Mouse (Mus musculus): Measurements from ENCODE around the gene Urb2. TPM values are rescaled to one million over a fixed set of nuclear protein-coding genes. Genes with fewer than 3 reads are reported as not detected.
A peak's percentile ranks its signal among the peaks of the same experiment; 100 is the strongest.

Gene Urb2
- polyA plus RNA-seq, 1 experiment from 2014 or later = 6.7 TPM

DNA sequence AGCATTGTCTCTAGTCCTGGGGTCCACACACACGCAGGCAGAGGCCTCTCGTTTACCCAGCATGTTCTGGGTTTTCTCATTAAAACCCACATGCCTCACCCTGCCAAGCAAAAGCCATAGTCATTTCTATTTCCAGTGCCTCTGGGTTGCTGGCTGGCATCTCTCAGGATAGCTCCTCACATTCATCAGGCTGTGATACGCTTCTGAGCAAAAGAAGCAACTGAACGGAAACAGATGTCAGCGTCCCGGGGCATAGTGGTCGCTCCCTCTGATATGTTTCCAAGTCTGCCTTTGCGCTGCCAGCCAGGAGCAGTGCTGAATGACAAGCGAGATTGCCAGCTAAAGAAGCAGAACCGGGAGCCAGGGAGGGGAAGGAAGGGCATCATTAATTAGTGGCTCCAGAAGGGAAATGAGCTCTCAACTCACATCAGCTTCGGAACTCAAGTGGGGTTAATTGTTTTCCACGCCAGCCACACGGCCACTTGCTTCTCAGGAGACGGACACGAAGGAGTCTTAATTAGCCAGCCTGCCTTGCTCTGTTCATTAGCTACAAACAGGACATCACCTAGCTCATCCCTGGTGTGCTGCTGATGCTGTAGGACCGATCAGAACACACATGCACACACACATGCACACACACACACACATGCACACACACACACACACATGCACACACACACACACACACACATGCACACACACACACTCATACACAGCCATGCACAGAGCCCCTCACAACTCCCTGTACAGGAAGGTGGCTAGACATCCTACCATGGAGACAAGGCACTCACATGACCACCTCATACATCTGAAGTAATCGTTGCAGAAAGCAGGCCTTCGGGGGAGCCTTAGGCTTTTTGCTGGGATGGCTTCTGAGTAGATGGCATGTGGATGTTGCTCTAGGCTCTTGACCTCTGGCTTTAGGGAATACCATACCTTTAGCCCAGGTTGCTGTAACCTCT lies 49.3 kb downstream of the Urb2 start:
- WGBS = 31% methylated on average over 18 of the region's 18 CpGs
- Histone ChIP-seq H3K4me3 (ENCODE audit: low read depth, low read length) (no peak overlapping the region), H3K9ac (replicated peaks; ENCODE audit: low read length) (peak overlapping the region; percentile 22; the same call in 1 of the 2 replicates), H3K9me3 (replicated peaks; ENCODE audit: control insufficient read depth, low read length) (no peaks in the 10 kb centered on the region), H3K27me3 (ENCODE audit: control insufficient read depth, insufficient read depth, low read length) (no peaks in the 10 kb centered on the region), H3K27ac (replicated peaks; ENCODE audit: low read depth, low read length) (no peak overlapping the region; the same call in 1 of the 2 replicates), H3K4me2 (ENCODE audit: low read depth, low read length) (no peak overlapping the region; the same call in 1 of the 2 replicates), H3K36me3 (replicated peaks; ENCODE audit: control insufficient read depth, insufficient read depth, low read depth, low read length) (no peaks in the 10 kb centered on the region), H3K4me1 (ENCODE audit: control insufficient read depth, insufficient read depth, low read length) (0 out of 2 replicates have a peak, but pooled peaks cover 2% of the 10 kb centered on the region)
- ATAC-seq (replicated peaks; ENCODE audit: insufficient number of reproducible peaks, low FRiP score, low TSS enrichment, low read depth) = no peak
- DNase-seq (ENCODE audit: low spot score) = peak; percentile 72

DNA sequence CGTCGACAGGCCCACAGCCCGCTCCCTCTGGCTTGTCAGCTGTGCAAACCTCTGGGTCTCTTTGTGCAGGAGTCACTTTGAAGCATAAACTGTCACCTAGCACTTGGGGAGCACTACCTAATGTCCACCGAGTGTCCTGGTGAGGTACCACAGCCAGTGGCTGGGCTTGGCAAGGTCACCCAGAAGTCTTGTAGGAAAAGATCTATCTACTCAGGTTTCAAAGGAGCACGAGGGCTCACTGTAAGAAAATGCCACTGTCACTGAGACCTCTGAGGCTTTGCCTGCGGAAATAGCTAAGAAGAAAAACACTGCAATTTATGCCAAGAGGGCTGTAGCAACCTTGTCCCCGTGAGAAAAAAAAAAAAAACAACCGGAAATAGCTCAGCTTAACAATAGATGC lies 54.7 kb downstream of the Urb2 start:
- H3K36me3 ChIP-seq (replicated peaks; ENCODE audit: control insufficient read depth, insufficient read depth, low read depth, low read length) = no peaks in the 10 kb centered on the region
- H3K4me2 ChIP-seq (ENCODE audit: low read depth, low read length) = no peak overlapping the region
- ATAC-seq (replicated peaks; ENCODE audit: insufficient number of reproducible peaks, low FRiP score, low TSS enrichment, low read depth) = no peak
- no peak overlapping the region for H3K27ac ChIP-seq (replicated peaks; ENCODE audit: low read depth, low read length)
- no peaks in the 10 kb centered on the region for H3K27me3 ChIP-seq (ENCODE audit: control insufficient read depth, insufficient read depth, low read length)
- no peak for DNase-seq (ENCODE audit: low spot score)
- no peaks in the 10 kb centered on the region for H3K9me3 ChIP-seq (replicated peaks; ENCODE audit: control insufficient read depth, low read length)
- H3K9ac ChIP-seq (replicated peaks; ENCODE audit: low read length) = no peak overlapping the region
- 45% methylated on average over 8 of the region's 8 CpGs for WGBS
- H3K4me1 ChIP-seq (ENCODE audit: control insufficient read depth, insufficient read depth, low read length) = no peaks in the 10 kb centered on the region
- no peak overlapping the region for H3K4me3 ChIP-seq (ENCODE audit: low read depth, low read length)

DNA sequence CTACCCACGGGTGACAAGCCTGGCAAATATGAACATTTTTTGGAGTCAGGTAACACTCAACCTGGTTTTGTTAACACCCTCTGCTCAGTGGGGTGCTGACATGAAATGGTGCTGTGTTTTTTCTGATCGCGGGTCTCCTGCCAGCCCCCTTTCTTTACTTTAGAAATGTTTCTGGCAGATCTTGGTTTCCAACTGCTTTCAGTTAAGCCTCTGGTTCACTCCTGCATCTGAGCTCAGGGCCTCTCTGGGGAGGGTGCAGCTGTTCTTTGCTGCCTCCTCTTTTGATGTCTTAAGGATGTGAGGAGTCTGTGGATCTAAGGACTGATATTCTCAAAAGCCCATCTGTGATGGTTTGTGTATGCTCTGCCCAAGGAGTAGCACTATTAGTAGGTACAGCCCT lies 55.1 kb downstream of the Urb2 start:
- WGBS = 51% methylated on average over 3 of the region's 3 CpGs
- H3K9me3 ChIP-seq (replicated peaks; ENCODE audit: control insufficient read depth, low read length) = no peaks in the 10 kb centered on the region
- H3K36me3 ChIP-seq (replicated peaks; ENCODE audit: control insufficient read depth, insufficient read depth, low read depth, low read length) = no peaks in the 10 kb centered on the region
- H3K4me3 ChIP-seq (ENCODE audit: low read depth, low read length) = no peak overlapping the region
- no peaks in the 10 kb centered on the region for H3K4me1 ChIP-seq (ENCODE audit: control insufficient read depth, insufficient read depth, low read length)
- DNase-seq (ENCODE audit: low spot score) (peak; percentile 25), ATAC-seq (replicated peaks; ENCODE audit: insufficient number of reproducible peaks, low FRiP score, low TSS enrichment, low read depth) (no peak)
- no peak overlapping the region for H3K9ac ChIP-seq (replicated peaks; ENCODE audit: low read length)
- H3K4me2 ChIP-seq (ENCODE audit: low read depth, low read length) = no peak overlapping the region
- no peak overlapping the region for H3K27ac ChIP-seq (replicated peaks; ENCODE audit: low read depth, low read length)
- H3K27me3 ChIP-seq (ENCODE audit: control insufficient read depth, insufficient read depth, low read length) = no peaks in the 10 kb centered on the region

DNA sequence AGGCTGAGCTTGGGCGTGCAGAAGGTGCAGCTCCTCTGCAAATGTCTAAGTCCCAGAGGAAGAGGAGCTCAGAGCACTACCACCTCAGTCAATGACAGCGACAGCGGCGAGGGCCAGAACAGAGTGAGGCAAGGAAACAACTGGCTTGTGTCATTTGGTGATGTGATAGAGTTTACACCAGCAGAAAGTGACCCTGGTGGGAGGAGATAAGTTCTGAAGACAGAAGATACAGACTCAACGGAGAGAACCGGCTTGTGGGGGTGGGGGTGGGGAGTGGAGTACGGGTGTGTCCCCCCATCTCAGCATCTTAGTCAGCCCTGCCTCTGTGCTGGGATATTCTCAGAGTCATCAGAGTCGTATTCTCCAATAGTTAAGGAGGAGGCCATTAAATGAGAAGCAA lies 56.1 kb downstream of the Urb2 start:
- H3K9ac ChIP-seq (replicated peaks; ENCODE audit: low read length) = no peak overlapping the region
- ATAC-seq (replicated peaks; ENCODE audit: insufficient number of reproducible peaks, low FRiP score, low TSS enrichment, low read depth) = no peak
- H3K4me2 ChIP-seq (ENCODE audit: low read depth, low read length) = no peak overlapping the region
- no peaks in the 10 kb centered on the region for H3K27me3 ChIP-seq (ENCODE audit: control insufficient read depth, insufficient read depth, low read length)
- H3K4me3 ChIP-seq (ENCODE audit: low read depth, low read length) = no peak overlapping the region
- no peak overlapping the region for H3K27ac ChIP-seq (replicated peaks; ENCODE audit: low read depth, low read length)
- no peaks in the 10 kb centered on the region for H3K36me3 ChIP-seq (replicated peaks; ENCODE audit: control insufficient read depth, insufficient read depth, low read depth, low read length)
- no peaks in the 10 kb centered on the region for H3K4me1 ChIP-seq (ENCODE audit: control insufficient read depth, insufficient read depth, low read length)
- H3K9me3 ChIP-seq (replicated peaks; ENCODE audit: control insufficient read depth, low read length) = no peaks in the 10 kb centered on the region
- 82% methylated on average over 8 of the region's 8 CpGs for WGBS
- no peak for DNase-seq (ENCODE audit: low spot score)

DNA sequence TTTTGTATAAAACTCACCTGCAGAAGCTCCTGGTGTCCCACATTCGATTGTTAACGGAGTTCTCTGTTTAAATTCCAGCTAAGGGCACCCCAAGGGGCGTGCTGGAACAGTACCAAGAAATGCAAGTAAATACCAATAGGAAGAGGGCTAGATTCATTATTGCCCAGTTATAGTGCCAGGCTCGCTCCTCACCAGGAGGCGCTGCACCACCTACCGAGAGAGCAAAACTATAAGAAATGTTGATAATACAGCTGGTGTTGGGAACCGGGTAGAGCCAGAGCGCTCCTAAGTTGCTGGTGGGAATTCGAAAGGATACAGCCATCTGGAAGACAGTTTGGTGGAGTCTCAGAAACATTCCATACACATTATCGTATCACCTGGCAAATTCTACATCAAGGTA lies 56.7 kb downstream of the Urb2 start:
- Histone ChIP-seq H3K36me3 (replicated peaks; ENCODE audit: control insufficient read depth, insufficient read depth, low read depth, low read length) (no peaks in the 10 kb centered on the region), H3K4me1 (ENCODE audit: control insufficient read depth, insufficient read depth, low read length) (no peaks in the 10 kb centered on the region), H3K9me3 (replicated peaks; ENCODE audit: control insufficient read depth, low read length) (no peaks in the 10 kb centered on the region), H3K4me3 (ENCODE audit: low read depth, low read length) (no peak overlapping the region), H3K4me2 (ENCODE audit: low read depth, low read length) (no peak overlapping the region), H3K9ac (replicated peaks; ENCODE audit: low read length) (no peak overlapping the region), H3K27ac (replicated peaks; ENCODE audit: low read depth, low read length) (no peak overlapping the region), H3K27me3 (ENCODE audit: control insufficient read depth, insufficient read depth, low read length) (no peaks in the 10 kb centered on the region)
- 86% methylated on average over 10 of the region's 10 CpGs for WGBS
- no peak for ATAC-seq (replicated peaks; ENCODE audit: insufficient number of reproducible peaks, low FRiP score, low TSS enrichment, low read depth)
- no peak for DNase-seq (ENCODE audit: low spot score)

DNA sequence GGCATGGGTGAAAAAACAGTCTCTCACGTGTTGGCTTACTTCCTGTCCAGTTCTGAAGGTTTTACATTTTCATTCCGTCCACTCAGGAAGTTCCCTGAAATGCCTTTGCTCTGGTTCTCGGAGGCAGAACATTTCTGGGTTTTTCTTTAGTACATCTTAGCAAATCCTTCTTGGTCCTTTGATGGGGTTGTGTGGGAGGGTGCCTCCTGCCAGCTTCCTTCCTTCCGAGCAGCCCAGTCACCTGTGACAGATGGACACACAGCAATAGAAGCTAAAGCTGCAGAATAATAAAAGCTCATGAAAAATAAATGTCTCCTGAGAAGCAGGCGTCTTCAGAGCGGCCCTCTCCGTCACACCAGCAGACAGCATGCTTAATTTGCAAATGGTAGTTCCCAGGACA lies 57.7 kb downstream of the Urb2 start:
- Histone ChIP-seq H3K4me2 (ENCODE audit: low read depth, low read length) (no peak overlapping the region), H3K4me1 (ENCODE audit: control insufficient read depth, insufficient read depth, low read length) (no peaks in the 10 kb centered on the region), H3K27me3 (ENCODE audit: control insufficient read depth, insufficient read depth, low read length) (no peaks in the 10 kb centered on the region), H3K9me3 (replicated peaks; ENCODE audit: control insufficient read depth, low read length) (no peaks in the 10 kb centered on the region), H3K9ac (replicated peaks; ENCODE audit: low read length) (no peak overlapping the region), H3K36me3 (replicated peaks; ENCODE audit: control insufficient read depth, insufficient read depth, low read depth, low read length) (no peaks in the 10 kb centered on the region), H3K27ac (replicated peaks; ENCODE audit: low read depth, low read length) (no peak overlapping the region), H3K4me3 (ENCODE audit: low read depth, low read length) (no peak overlapping the region)
- ATAC-seq (replicated peaks; ENCODE audit: insufficient number of reproducible peaks, low FRiP score, low TSS enrichment, low read depth) (no peak), DNase-seq (ENCODE audit: low spot score) (no peak)
- 72% methylated on average over 7 of the region's 7 CpGs for WGBS

DNA sequence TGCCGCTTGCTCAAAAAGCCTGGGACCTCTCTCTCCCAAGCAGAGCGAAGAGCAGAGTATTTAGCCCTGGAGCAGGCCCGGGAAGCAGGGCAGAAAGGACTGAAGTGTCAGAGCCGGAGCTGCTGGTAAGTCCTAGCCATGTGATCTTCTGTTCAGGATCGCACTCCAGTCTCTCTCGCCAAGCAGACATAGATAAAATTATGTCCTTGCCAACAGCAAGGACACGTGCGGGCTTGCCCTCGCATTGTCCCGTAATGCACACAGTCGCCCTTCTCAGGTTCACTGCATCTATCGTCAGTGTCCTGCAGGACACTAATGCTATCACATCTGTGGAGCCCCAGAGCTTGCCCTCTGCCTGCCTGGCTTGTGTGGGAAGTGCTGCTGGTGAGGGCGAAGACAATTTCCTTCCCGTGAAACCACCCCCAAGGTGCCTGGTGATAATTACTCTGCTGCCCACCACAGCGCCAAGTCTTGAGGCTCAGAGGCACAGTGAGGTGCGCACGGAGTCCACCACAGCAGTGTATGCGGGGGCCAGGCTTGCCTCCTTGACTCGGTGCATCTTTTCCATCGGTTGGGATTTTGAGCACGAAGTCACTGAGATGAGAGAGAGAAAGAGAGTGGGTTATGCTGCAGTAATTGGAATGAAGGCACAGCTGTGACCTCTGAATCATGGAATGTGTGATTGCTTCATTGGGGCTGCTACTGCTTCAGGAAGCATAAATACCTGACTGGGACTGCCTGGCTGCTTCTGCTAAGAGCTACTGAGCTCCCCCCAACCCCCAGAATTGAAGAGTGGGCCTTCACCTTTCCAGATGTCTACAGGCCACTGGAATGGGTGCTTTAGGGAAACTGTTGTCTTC lies 59.4 kb downstream of the Urb2 start:
- H3K9ac ChIP-seq (replicated peaks; ENCODE audit: low read length) = no peak overlapping the region
- no peak overlapping the region for H3K27ac ChIP-seq (replicated peaks; ENCODE audit: low read depth, low read length)
- WGBS = 84% methylated on average over 21 of the region's 21 CpGs
- no peaks in the 10 kb centered on the region for H3K27me3 ChIP-seq (ENCODE audit: control insufficient read depth, insufficient read depth, low read length)
- no peak for DNase-seq (ENCODE audit: low spot score)
- H3K4me2 ChIP-seq (ENCODE audit: low read depth, low read length) = no peak overlapping the region
- ATAC-seq (replicated peaks; ENCODE audit: insufficient number of reproducible peaks, low FRiP score, low TSS enrichment, low read depth) = no peak
- H3K9me3 ChIP-seq (replicated peaks; ENCODE audit: control insufficient read depth, low read length) = no peaks in the 10 kb centered on the region
- no peaks in the 10 kb centered on the region for H3K4me1 ChIP-seq (ENCODE audit: control insufficient read depth, insufficient read depth, low read length)
- no peaks in the 10 kb centered on the region for H3K36me3 ChIP-seq (replicated peaks; ENCODE audit: control insufficient read depth, insufficient read depth, low read depth, low read length)
- no peak overlapping the region for H3K4me3 ChIP-seq (ENCODE audit: low read depth, low read length)

DNA sequence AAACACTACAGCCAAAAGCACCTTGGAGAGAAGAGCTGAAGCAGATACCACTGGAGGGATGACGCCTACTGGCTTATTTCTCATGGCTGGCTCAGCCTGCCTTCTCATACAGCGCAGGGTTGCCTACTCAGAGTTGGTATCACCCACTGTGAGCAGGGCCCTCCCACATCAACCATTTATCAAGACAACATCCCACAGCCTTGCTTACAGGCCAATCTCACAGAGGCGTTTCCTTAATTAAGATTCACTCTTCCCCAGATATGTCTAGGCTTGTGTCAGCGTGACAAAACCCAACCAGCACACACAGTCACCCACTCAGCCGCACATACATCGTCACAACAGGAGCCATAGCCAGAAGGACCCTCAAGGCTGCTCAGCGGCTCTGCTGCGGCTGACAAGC lies 61.3 kb downstream of the Urb2 start:
- H3K9me3 ChIP-seq (replicated peaks; ENCODE audit: control insufficient read depth, low read length) = no peaks in the 10 kb centered on the region
- H3K36me3 ChIP-seq (replicated peaks; ENCODE audit: control insufficient read depth, insufficient read depth, low read depth, low read length) = no peaks in the 10 kb centered on the region
- no peaks in the 10 kb centered on the region for H3K27me3 ChIP-seq (ENCODE audit: control insufficient read depth, insufficient read depth, low read length)
- H3K4me3 ChIP-seq (ENCODE audit: low read depth, low read length) = no peak overlapping the region
- no peaks in the 10 kb centered on the region for H3K4me1 ChIP-seq (ENCODE audit: control insufficient read depth, insufficient read depth, low read length)
- no peak overlapping the region for H3K4me2 ChIP-seq (ENCODE audit: low read depth, low read length)
- ATAC-seq (replicated peaks; ENCODE audit: insufficient number of reproducible peaks, low FRiP score, low TSS enrichment, low read depth) = no peak
- WGBS = 93% methylated on average over 8 of the region's 8 CpGs
- H3K9ac ChIP-seq (replicated peaks; ENCODE audit: low read length) = no peak overlapping the region
- DNase-seq (ENCODE audit: low spot score) = no peak
- no peak overlapping the region for H3K27ac ChIP-seq (replicated peaks; ENCODE audit: low read depth, low read length)
